26 mouse cellular contexts compared by ENCODE assay signal in the genomic region with DNA sequence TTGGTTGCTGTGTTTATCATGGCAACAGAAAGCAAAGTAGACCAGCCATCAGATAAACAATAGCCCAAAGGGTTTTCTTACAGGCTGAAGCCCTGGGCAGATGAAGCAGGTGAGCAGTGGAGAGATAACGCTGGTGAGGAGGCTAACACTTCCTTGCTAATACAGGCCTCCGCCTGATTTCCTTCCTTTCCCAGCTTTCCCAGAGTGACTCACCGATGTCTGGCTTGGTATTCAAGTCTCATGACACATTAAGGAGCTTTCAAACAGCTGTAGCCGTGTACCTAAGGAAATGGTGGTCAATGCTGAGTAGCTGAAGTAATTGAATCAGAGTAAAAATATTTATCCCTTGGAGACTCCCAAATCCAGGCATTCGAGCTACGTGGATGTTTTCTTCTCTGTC.
"Had no signal": no experiment of that assay in that cellular context is flagged by ENCODE, and none has a peak within 500 bp of the region (broad histone marks: within the 10 kb centered on the region; RNA-seq: fewer than 3 reads in every experiment).

No protein-coding gene starts in this region.

- H3K4me1 ChIP-seq: limb, embryonic 12.5 days; limb, embryonic 15.5 days; midbrain, embryonic 10.5 days; midbrain, embryonic 13.5 days; neural tube, embryonic 12.5 days; neural tube, embryonic 15.5 days had no signal

- H3K9ac ChIP-seq: limb, embryonic 12.5 days; limb, embryonic 15.5 days; liver, embryonic 14.5 days; liver, postnatal 0 days; lung, embryonic 14.5 days; midbrain, embryonic 13.5 days; neural tube, embryonic 12.5 days; neural tube, embryonic 15.5 days had no signal

- H3K36me3 ChIP-seq: limb, embryonic 12.5 days; limb, embryonic 15.5 days; midbrain, embryonic 10.5 days; midbrain, embryonic 13.5 days; neural tube, embryonic 12.5 days; neural tube, embryonic 15.5 days had no signal

- H3K4me2 ChIP-seq: limb, embryonic 12.5 days; limb, embryonic 15.5 days; liver, embryonic 11.5 days; lung, embryonic 14.5 days; midbrain, embryonic 13.5 days; neural tube, embryonic 12.5 days; neural tube, embryonic 15.5 days had no signal

- DNase-seq: kidney, adult 2 months; kidney, postnatal 25 days; layer of hippocampus, postnatal 36 days; liver, postnatal 0 days; lung, embryonic 14.5 days; right cerebral cortex, adult 18-20 months; right cerebral cortex, postnatal 14 days; right cerebral cortex, postnatal 4 days; thymus, adult 2 months; thymus, postnatal 14 days; thymus, postnatal 4 days had no signal

- H3K27me3 ChIP-seq: limb, embryonic 12.5 days; limb, embryonic 15.5 days; megakaryocyte, embryonic 14.5 days; midbrain, embryonic 13.5 days; neural tube, embryonic 12.5 days; neural tube, embryonic 15.5 days had no signal

- H3K4me3 ChIP-seq: layer of hippocampus, adult 2 months; left cerebral cortex, adult 2 months; limb, embryonic 12.5 days; limb, embryonic 15.5 days; megakaryocyte, embryonic 14.5 days; midbrain, embryonic 10.5 days; midbrain, embryonic 13.5 days; neural tube, embryonic 12.5 days; neural tube, embryonic 15.5 days had no signal

- H3K9me3 ChIP-seq: limb, embryonic 12.5 days; limb, embryonic 15.5 days; megakaryocyte, embryonic 14.5 days; midbrain, embryonic 10.5 days; midbrain, embryonic 13.5 days; neural tube, embryonic 12.5 days; neural tube, embryonic 15.5 days had no signal

- ATAC-seq: liver, postnatal 0 days; lung, postnatal 0 days; midbrain, embryonic 13.5 days had no signal

- H3K27ac ChIP-seq: kidney, postnatal 0 days; layer of hippocampus, adult 2 months; left cerebral cortex, adult 2 months; limb, embryonic 12.5 days; limb, embryonic 15.5 days; liver, embryonic 14.5 days; macrophage; midbrain, embryonic 10.5 days; midbrain, embryonic 13.5 days; neural tube, embryonic 12.5 days; neural tube, embryonic 15.5 days; stomach, postnatal 0 days had no signal
